Mouse (Mus musculus): Measurements from ENCODE around the gene Cmbl. TPM values are rescaled to one million over a fixed set of nuclear protein-coding genes. Genes with fewer than 3 reads are reported as not detected.

Gene Cmbl
- total RNA-seq (2021) = 10 to 100 TPM; 28.8 to 48.9 TPM
- long read RNA-seq, experiment 1, transcript Cmbl-201 (6 exons, 1,155 nt) = major isoform, 47 of 56 reads
- long read RNA-seq, experiment 1, partial matches to known transcripts = 3 of 56 reads
- long read RNA-seq, experiment 1, other reads (novel, unspliced or antisense) = 3 of 56 reads
- long read RNA-seq, experiment 2, transcript Cmbl-201 (6 exons, 1,155 nt) = major isoform, 37 of 47 reads
- long read RNA-seq, experiment 2, partial matches to known transcripts = 2 of 47 reads
- long read RNA-seq, experiment 2, other reads (novel, unspliced or antisense) = 7 of 47 reads

DNA sequence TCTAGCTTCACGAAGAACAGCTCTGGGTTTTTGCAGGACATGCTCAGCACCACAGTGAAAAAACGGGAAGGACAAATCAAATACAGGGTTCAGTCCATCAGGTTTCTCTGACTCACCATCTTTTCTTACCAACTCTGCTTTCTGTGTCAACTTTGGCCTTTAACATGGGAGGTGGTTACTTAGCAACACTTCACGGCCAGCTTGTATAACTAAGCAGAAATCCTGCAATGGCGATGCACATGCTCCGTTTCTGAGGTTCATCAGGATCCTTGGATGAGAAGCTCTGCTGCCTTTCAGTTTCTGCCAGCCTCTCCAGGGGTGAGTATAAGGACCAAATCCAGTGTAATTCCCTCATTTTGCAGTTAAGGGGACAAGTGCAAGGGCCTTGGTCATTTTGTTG is at the start of gene Cmbl:
TSS of gene Cmbl (plus strand) at position 206 of the 400 bp plus-strand sequence.
- intact Hi-C loops (cut with DNase I; ENCODE audit: low total_unique reads) = no loop called here
- no peak for DNase-seq

DNA sequence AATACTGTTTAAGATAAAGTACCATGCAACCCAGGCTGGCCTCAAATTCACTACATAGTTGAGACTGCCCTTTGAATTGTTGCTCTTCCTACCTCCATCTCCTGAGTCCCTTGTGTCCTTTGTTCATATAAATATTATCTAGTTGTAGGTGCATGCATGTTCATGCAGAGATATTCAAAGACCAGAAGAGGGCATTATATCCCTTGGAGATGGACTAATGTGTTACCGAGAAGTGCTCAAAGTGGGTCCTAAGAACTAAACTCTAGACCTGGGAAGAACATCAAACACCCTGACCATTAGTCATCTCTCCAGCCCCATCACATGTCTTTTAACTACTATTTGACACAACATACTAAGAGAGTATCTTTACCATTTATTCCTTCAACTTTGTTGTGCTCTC is 48.0 kb upstream of the Cmbl start:
- intact Hi-C loops (cut with DNase I; ENCODE audit: low total_unique reads) = no loop called here
- DNase-seq = no peak

DNA sequence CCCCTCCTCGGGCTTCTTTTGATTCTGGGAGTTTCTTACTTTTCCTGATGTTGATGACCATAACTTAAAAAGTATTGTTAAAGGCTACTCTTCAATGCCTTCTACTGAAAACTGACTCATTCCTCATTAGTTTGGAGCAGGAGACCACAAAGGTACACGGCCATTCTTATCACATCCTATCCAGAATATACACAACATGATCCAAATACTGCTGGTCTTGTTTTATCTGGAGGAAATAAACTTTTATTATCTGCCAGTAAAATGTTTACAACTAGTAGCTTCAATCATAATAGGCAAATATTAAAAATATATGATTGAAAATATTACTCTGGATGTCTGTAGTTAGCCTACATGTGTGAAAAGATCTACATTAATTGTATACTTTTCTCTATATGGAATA is 46.8 kb upstream of the Cmbl start:
- no peak for DNase-seq
- intact Hi-C loops (cut with DNase I; ENCODE audit: low total_unique reads) = no loop called here

DNA sequence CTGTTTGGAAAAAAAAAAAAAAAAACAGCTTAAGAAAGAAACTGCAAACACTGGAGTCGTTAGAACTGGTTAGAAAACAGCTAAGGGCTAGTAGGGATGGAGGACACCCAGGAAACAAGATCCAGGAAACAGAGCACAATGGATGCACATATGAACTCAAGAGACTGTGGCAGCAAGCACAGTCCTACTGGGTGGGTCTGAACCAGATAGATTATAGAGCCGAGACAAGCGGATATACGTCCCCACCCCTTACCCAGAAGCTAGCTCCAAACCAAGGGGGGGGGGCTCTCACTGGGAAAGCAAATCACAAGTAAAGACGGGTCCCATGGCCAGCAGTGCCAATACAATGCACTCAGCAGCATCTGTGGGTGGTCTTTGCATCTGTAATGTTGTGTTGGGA is 46.2 kb upstream of the Cmbl start:
- no peak for DNase-seq
- intact Hi-C loops (cut with DNase I; ENCODE audit: low total_unique reads) = no loop called here

DNA sequence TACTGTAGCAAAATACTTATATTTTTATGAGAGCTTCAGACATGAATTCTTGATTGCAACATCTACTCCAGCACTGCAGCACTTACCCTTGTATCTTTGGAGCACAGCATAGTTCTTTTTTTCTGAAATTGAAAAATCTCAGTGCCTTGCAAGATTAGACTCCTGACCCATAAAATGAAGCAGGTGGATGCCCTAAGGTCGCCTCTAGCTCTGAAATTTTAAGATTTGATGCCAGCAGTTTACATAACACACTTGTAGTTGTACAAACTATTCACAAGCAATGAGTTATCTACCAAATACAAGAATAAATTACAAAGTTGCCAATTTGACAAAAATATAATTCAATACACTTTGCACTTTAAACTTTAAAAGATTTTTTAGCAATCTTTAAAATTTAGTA is 38.7 kb upstream of the Cmbl start:
- DNase-seq = no peak
- intact Hi-C loops (cut with DNase I; ENCODE audit: low total_unique reads) = no loop called here

DNA sequence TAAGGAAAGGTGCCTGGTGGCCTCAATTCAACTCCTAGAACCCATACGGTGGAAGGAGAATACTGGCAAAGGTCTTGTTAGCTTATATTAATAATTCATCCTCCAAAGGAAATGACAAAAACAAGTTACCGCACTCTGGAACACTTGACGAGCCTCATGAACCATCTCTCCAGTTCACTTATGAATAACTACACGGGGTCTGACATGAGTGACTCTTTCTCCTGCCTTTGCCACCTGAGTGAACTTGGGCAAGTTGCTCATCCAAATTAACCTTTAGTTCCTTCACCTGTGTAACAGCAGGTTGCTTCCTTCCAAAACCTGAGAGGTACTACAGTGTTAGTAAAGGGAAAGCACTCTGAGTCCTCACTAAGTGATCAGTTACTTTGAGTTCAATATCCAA is 36.7 kb upstream of the Cmbl start:
- DNase-seq = no peak
- intact Hi-C loops (cut with DNase I; ENCODE audit: low total_unique reads) = no loop called here

DNA sequence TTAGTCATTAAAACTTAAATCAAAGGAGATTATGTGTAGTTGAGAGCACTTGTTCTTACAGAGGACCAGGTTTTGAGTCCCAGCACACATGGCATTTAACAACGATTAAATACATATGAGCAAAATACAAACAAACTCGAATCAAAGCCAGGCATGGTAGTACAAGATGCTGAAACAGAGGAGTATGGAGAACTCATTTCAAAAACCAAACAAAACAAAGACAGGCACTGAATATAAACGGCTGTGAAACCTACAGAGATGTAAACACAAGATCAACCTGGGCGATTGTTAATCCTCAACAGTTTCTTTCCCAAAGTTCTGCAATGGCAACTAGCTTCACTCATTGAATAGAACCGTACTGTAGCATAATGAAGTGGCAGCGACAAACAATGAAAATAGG is 36.1 kb upstream of the Cmbl start:
- DNase-seq = no peak
- intact Hi-C loops (cut with DNase I; ENCODE audit: low total_unique reads) = no loop called here

DNA sequence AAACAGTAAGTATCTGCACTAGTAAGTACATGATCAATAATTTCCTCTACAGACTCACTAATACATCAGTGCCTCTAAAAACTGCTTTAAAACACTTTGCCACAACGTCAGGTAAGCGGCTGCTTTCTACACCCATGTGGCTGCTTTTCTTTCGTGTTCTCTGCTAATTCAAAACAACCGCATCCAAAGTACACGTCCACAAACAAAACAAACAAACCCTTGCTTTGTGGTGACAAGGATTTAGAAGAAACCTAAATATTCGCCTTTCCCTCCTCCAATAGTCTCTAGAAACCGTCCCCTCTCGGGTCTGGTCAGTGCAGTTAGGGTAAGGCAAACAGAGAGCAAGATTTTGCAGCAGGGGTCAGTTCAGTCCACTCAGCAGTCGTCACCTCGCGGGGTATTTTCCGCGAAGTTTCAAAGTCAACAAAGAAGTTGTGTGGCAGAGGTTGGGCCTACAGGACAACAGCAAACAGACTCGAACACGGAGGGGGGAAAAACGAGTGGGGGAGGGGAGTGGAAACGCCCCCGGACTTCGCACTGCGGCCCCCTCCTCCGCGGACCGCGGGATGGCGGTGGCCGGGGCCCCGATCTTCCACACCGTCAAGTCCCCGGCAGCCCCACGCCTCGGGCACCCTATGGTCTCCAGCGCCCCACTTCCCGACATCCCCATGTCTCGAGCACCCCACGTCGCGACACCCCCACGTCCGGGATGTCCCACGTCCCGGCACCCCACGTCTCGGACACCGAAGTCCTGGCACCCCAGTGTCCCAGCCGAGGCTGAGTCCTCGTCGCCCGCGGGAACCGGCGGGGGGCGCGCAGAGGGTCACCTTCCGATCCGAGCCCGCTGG is 35.2 kb upstream of the Cmbl start:
- DNase-seq = peak; percentile 31
- intact Hi-C loops (cut with DNase I; ENCODE audit: low total_unique reads) = no loop called here

DNA sequence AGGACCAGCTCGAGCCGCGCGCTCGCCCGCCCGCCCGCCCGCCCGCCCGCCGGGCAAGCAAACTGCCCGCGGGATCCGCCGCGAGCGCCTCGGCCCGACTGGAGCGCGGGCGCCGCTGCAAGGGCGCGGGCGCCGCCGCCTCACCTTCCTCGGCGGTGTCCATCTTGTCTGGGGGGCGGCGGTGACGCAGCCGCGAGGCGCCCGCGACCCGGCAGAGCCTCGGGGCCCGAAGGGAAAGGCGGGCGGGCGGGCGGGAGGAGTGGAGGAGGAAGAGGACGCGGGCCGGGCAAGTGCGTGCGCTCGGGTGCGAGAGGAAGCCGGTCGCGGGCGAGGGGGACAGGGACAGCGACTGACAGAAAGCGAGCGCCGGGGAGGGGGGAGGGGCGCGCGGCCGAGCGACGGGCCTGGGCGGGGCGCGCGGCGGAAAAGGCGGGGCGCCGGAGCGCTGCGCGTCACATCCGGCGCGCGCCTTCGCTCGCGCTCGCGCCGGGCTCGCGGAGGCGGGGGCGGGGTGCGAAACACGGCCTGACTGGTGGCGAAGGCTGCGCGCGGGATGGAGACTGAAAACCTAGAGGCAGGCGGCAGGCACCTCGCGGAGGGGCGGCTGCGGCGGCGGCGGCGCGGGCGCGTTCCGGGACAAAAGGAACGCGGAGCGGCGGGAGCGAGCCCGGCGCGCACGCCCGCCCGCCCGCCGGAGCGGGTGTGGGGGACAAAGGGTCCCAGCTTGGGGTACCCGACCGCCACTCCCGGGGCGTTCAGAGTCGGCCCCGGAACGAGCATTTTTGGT is 34.3 kb upstream of the Cmbl start, which contains the start of gene March6:
TSS of gene March6 (minus strand) at position 395 of the 787 bp plus-strand sequence.
- intact Hi-C loops (cut with DNase I; ENCODE audit: low total_unique reads) = no loop called here
- DNase-seq = peak; percentile 91

DNA sequence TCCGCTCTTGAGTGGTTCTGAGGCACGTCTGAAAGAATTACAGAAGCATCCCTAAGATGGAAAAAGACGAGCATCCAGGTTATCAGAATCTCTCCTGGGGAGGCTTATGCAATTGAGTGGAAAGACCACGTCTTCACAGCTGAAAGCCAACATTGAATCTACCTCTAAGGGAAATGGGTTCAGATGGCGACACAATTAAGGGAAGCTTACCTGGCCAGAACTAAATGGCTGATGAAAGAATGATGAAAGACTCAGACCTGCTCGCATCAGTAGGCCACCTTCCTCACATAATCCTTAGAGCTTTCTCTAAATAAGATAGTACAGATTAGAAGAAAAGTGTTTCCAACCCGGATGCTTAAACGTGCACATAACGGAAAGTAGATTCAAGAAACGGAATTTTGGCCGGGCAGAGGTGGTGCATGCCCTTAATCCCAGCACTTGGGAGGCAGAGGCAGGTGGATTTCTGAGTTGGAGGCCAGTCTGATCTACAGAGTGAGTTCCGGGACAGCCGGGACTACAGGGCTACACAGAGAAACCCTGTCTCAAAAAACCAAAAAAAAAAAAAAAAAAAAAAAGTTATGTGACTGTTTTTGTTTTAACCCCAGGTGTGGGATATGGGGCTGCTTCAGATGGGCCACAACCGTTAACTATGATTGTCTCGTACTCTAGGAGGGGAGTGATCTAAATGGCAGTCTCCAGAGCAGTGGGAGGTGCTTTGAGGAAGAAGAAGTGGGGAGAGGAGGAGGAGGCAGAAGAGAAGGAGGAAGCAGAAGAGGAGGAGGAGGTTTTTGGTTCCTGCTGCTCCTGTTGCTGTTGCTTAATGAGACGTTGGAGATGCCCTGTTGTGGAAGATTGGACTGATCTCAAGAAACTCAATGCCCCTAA is 33.5 kb upstream of the Cmbl start:
- DNase-seq = no peak
- intact Hi-C loops (cut with DNase I; ENCODE audit: low total_unique reads) = no loop called here

DNA sequence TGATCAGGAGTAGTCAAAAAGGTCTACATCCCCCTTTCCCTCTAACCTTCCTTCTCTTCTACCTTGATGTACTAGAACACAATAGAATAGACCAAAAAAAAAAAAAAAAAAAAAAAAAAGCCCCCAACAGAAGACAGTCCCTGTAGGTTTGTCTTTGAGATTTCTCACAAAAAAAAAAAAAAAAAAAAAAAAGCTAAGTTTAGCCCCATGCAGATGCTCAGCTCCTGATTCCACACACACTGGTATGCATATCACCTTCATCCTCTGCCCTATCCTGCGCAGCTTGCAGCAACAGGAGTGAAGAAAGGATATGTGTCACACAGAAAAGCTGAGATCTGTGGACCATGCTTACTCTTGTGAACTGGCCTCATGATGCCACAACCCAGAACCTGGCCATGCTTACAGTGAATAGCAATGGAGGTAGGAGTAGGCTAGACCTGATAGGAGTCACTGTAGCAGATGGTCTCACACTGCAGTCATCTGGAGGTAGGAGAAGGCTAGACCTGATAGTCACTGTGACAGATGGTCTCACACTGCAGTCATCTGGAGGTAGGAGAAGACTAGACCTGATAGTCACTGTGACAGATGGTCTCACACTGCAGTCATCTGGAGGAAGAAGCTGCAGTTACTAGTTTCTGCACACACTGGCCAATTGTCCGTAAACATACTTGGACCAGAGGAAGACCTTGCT is 32.7 kb upstream of the Cmbl start:
- intact Hi-C loops (cut with DNase I; ENCODE audit: low total_unique reads) = no loop called here
- no peak for DNase-seq

DNA sequence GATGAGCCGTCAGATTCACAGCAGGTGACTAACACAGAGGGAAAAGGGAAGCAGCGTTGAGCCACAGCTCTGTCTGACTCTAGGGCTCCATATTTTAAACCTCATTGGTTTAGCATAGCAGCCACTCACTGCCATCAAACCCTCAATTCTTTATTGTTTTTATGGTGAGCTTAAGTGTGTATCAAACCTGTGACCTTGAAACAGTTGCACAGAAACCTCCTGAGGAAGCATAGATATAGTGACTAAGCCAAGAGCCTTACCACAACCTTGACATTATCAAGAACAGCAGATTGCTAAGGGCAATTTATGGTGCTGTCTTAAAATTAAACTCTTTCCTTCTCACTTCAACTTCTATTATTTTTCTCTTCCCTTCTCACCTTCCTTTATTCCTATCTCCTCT is 31.7 kb upstream of the Cmbl start:
- no peak for DNase-seq

DNA sequence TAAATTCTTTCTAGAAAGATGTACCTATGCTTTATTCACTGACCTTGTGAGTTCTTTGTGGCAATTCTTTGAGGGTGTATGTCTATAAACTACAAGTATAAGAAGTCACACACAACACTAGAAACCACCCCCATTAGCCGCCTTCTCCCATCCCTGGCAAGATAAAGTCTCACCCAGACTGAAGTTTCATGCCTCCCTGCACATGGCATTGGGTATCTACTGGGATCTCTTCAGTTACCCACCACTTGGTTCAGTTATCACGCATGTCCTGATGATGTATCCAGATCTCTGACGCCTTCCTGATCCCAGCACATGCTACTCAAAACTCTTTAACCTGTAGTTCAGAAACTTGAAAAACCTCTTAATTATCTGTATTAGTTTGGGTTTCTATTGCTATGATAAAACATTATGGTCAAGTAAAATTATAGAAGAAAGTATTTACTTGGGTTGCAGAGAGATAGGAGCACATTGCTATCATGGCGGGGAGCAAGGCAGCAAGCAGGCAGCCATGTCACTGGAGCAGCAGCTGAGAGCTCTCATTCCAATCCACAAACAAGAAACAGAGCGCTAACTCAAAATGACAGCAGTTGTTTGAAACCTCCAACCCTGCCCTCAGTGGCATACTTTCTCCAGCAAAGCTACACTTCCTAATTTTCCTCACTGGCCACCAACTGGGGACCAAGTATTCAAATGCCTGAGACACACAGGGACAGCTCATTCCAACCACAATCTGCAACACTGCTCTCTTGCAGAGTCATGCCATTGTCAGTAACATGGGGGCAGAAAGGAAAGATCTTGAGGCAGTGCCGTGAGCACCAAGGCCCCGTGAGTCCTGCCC is 30.5 kb upstream of the Cmbl start:
- DNase-seq = no peak
- intact Hi-C loops (cut with DNase I; ENCODE audit: low total_unique reads) = no loop called here

More for the DNA sequence above, 31.7 kb upstream of the Cmbl start:
- intact Hi-C loops (cut with DNase I; ENCODE audit: low total_unique reads) = no loop called here

DNA sequence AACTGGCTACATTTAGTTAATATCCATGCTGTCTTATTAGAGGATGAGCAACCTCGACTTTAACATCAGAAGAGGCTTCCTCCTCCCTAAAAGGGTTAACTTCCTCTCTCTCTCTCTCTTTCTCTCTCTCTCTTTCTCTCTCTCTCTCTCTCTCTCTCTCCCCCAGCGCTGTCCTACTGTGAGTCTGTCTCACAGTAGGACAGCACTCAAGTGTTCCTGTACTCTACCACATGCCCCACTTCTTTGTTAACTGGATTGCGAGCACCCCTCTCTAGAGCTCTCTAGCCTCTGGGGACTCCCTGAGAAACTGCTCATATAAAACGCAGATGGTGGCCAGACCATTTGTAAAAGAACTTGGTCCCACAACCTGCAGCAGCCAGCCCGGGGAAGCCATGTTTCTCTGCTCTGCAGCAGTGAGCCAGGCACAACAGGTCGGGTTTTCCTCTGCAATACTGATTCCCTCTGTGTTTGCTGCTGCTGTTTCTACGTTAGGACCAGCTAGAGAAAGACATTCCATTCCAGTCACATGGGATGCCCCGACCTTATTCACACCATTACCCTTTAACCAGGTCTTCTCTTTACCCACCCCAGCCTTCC is 29.8 kb upstream of the Cmbl start:
- intact Hi-C loops (cut with DNase I; ENCODE audit: low total_unique reads) = no loop called here
- no peak for DNase-seq

DNA sequence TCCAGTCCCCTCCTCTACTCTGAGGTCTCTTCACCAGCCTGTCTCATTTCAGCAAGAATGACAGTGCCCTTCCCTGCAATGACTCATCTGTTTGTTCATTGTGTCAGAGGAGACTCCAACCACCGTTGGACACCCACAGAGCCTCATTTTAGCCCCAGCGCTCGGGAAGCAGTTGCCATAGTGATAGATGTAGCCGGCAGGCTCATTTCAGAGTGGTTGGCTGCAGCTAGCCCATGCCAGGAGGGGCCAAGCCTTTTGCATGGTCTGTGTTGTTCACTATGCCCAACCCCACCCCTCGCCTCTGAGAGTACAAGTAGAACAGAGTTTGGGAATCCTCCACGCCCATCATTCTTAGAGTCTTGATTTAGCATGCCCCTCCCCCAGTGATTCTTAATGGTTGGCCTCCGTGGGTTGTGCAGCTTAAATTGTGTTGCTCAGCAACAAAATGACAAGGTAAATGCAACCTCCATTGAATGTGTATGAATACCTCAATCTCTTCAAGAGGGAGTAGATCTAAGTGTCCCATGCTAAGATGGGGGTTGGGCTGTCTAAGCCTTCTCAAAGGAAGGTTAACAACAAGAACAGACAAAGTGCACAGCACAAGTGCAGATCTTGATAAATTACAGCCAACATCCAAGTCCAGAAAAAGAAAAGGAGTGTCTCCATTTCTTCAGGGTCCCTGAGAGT is 29.0 kb upstream of the Cmbl start:
- intact Hi-C loops (cut with DNase I; ENCODE audit: low total_unique reads) = no loop called here
- DNase-seq = no peak

DNA sequence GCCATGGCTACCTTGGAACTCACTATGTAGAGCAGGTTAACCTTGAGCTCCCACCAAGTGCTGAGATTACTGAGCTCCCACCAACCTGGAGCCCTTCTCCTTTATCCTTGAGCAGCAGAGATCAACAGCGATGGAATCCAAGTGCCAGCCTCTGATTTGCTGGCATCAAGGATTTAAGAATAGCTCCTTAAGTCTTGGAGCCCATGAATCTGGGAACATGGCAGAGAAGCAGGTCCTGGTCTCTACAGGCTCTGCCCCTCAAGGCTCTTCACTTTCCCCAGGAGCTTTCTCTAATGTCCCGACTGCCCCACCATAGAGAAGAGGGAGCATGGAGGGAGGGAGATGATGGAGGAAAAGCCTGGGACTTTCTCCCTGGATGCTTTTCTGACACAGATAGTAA is 27.5 kb upstream of the Cmbl start:
- intact Hi-C loops (cut with DNase I; ENCODE audit: low total_unique reads) = no loop called here
- DNase-seq = no peak

DNA sequence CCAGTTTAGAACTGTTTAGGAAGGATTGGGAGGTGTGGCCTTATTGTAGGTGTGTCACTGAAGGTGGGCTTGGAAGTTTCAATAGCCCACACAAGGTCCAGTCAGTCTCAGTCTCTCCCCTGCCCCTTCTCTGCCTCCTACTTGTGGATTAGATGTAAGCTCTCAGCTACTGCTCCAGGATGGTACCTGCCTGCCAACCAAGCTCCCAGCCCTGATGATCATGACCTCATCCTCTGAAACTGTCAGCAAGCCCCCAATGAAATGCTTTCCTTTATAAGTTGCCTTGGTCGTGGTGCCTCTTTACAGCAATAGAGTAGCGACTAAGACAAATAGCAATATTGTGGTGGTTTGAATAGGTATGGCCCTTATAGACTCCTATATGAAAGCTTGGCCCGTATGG is 26.8 kb upstream of the Cmbl start:
- intact Hi-C loops (cut with DNase I; ENCODE audit: low total_unique reads) = no loop called here

More for the DNA sequence above, 26.8 kb upstream of the Cmbl start:
- DNase-seq = no peak
